Mouse (Mus musculus) bone marrow, adult 2 months (tissue): ENCODE results near the gene Cdca4.

ENCODE experiments used
- CTCF ChIP-seq: fragments of 200-500 bp; IDR thresholded peaks from 2 replicates; pipeline ENCODE4 v1.5.1; 2011; ENCODE audit warnings: low read length, control low read depth; ENCODE audit not compliant: control insufficient read depth, insufficient read depth
- POLR2A ChIP-seq: fragments of 200-500 bp; IDR thresholded peaks from 2 replicates; pipeline ENCODE4 v1.6.1; 2011; ENCODE audit warnings: low read depth, mild to moderate bottlenecking, control low read depth, low read length, borderline replicate concordance; ENCODE audit not compliant: control insufficient read depth

- TF ChIP-seq CTCF (no peak), POLR2A (no peak)
These were observed 18.7 kb upstream of the Cdca4 start for GRCm38 (mm10) chr12:112847880-112848279.
